Mouse (Mus musculus): ENCODE data around the gene Ifnar2. TPM values are rescaled to one million over a fixed set of nuclear protein-coding genes. Genes with fewer than 3 reads are reported as not detected.

Gene Ifnar2
- polyA plus RNA-seq, 1 experiment from 2014 or later, result 54.1 TPM

- ATAC-seq (ENCODE audit: insufficient read depth) (no peak), DNase-seq (peak; percentile 15)
- no peaks in the 10 kb centered on the region for H3K27me3 ChIP-seq (ENCODE audit: insufficient read depth, low read length)
- peaks cover 43% of the 10 kb centered on the region for H3K36me3 ChIP-seq (ENCODE audit: insufficient read depth)
- no peak overlapping the region for H3K27ac ChIP-seq (ENCODE audit: low read depth)
- WGBS, result 55% methylated on average over 12 of the region's 12 CpGs
- H3K4me3 ChIP-seq (ENCODE audit: low read depth, low read length), result no peak overlapping the region
- no peak for TF ChIP-seq CTCF (IDR thresholded peaks at IDR 0.05; ENCODE audit: low read depth)
- no peak overlapping the region for H3K9ac ChIP-seq
- no peaks in the 10 kb centered on the region for H3K4me1 ChIP-seq (ENCODE audit: insufficient read depth)
- H3K9me3 ChIP-seq (ENCODE audit: low read depth, low read length), result no peaks in the 10 kb centered on the region
- no peak overlapping the region for H3K4me2 ChIP-seq
Observed at GRCm38 (mm10) chr16:91413102-91413844, 40.7 kb downstream of the Ifnar2 start.

- Histone ChIP-seq H3K9me3 (ENCODE audit: low read depth, low read length) (no peaks in the 10 kb centered on the region), H3K27me3 (ENCODE audit: insufficient read depth, low read length) (no peaks in the 10 kb centered on the region), H3K9ac (no peak overlapping the region), H3K4me3 (ENCODE audit: low read depth, low read length) (no peak overlapping the region), H3K4me2 (no peak overlapping the region), H3K27ac (ENCODE audit: low read depth) (no peak overlapping the region), H3K4me1 (ENCODE audit: insufficient read depth) (no peaks in the 10 kb centered on the region), H3K36me3 (ENCODE audit: insufficient read depth) (peaks cover 56% of the 10 kb centered on the region)
- ATAC-seq (ENCODE audit: insufficient read depth), result no peak
- 80% methylated on average over 9 of the region's 9 CpGs for WGBS
- no peak for DNase-seq
- TF ChIP-seq CTCF (IDR thresholded peaks at IDR 0.05; ENCODE audit: low read depth), result no peak
Observed at GRCm38 (mm10) chr16:91415391-91416189, 43.0 kb downstream of the Ifnar2 start.

- 97% methylated on average over 6 of the region's 6 CpGs for WGBS
- no peaks in the 10 kb centered on the region for H3K9me3 ChIP-seq (ENCODE audit: low read depth, low read length)
- H3K36me3 ChIP-seq (ENCODE audit: insufficient read depth), result peaks cover 58% of the 10 kb centered on the region
- TF ChIP-seq CTCF (IDR thresholded peaks at IDR 0.05; ENCODE audit: low read depth), result no peak
- no peak overlapping the region for H3K4me3 ChIP-seq (ENCODE audit: low read depth, low read length)
- no peak overlapping the region for H3K27ac ChIP-seq (ENCODE audit: low read depth)
- H3K4me1 ChIP-seq (ENCODE audit: insufficient read depth), result no peaks in the 10 kb centered on the region
- ATAC-seq (ENCODE audit: insufficient read depth) (no peak), DNase-seq (no peak)
- H3K4me2 ChIP-seq, result no peak overlapping the region
- no peaks in the 10 kb centered on the region for H3K27me3 ChIP-seq (ENCODE audit: insufficient read depth, low read length)
- H3K9ac ChIP-seq, result no peak overlapping the region
Observed at GRCm38 (mm10) chr16:91416357-91416756, 43.8 kb downstream of the Ifnar2 start.

- no peak overlapping the region for H3K4me2 ChIP-seq
- no peaks in the 10 kb centered on the region for H3K4me1 ChIP-seq (ENCODE audit: insufficient read depth)
- no peak overlapping the region for H3K9ac ChIP-seq
- no peaks in the 10 kb centered on the region for H3K9me3 ChIP-seq (ENCODE audit: low read depth, low read length)
- no peak overlapping the region for H3K27ac ChIP-seq (ENCODE audit: low read depth)
- no peak for TF ChIP-seq CTCF (IDR thresholded peaks at IDR 0.05; ENCODE audit: low read depth)
- ATAC-seq (ENCODE audit: insufficient read depth), result no peak
- H3K36me3 ChIP-seq (ENCODE audit: insufficient read depth), result peaks cover 63% of the 10 kb centered on the region
- 56% methylated on average over 7 of the region's 7 CpGs for WGBS
- H3K27me3 ChIP-seq (ENCODE audit: insufficient read depth, low read length), result no peaks in the 10 kb centered on the region
- no peak for DNase-seq
- H3K4me3 ChIP-seq (ENCODE audit: low read depth, low read length), result no peak overlapping the region
Observed at GRCm38 (mm10) chr16:91416938-91417337, 44.4 kb downstream of the Ifnar2 start.

- DNase-seq (no peak), ATAC-seq (ENCODE audit: insufficient read depth) (no peak)
- Histone ChIP-seq H3K4me3 (ENCODE audit: low read depth, low read length) (no peak overlapping the region), H3K27me3 (ENCODE audit: insufficient read depth, low read length) (no peaks in the 10 kb centered on the region), H3K27ac (ENCODE audit: low read depth) (no peak overlapping the region), H3K9me3 (ENCODE audit: low read depth, low read length) (no peaks in the 10 kb centered on the region), H3K4me1 (ENCODE audit: insufficient read depth) (no peaks in the 10 kb centered on the region), H3K4me2 (no peak overlapping the region), H3K9ac (no peak overlapping the region), H3K36me3 (ENCODE audit: insufficient read depth) (peaks cover 61% of the 10 kb centered on the region)
- WGBS, result 73% methylated on average over 5 of the region's 5 CpGs
- no peak for TF ChIP-seq CTCF (IDR thresholded peaks at IDR 0.05; ENCODE audit: low read depth)
Observed at GRCm38 (mm10) chr16:91418531-91418930, 45.9 kb downstream of the Ifnar2 start.

GRCm38 (mm10) chr16:91425816-91426215 is 53.2 kb downstream of the Ifnar2 start:
- no peak for TF ChIP-seq CTCF (IDR thresholded peaks at IDR 0.05; ENCODE audit: low read depth)
- Histone ChIP-seq H3K4me1 (ENCODE audit: insufficient read depth) (no peaks in the 10 kb centered on the region), H3K4me2 (no peak overlapping the region), H3K36me3 (ENCODE audit: insufficient read depth) (peaks cover 43% of the 10 kb centered on the region), H3K27me3 (ENCODE audit: insufficient read depth, low read length) (no peaks in the 10 kb centered on the region), H3K9ac (no peak overlapping the region), H3K27ac (ENCODE audit: low read depth) (no peak overlapping the region), H3K9me3 (ENCODE audit: low read depth, low read length) (no peaks in the 10 kb centered on the region), H3K4me3 (ENCODE audit: low read depth, low read length) (no peak overlapping the region)
- WGBS, result 92% methylated on average over 6 of the region's 6 CpGs
- ATAC-seq (ENCODE audit: insufficient read depth) (no peak), DNase-seq (no peak)

GRCm38 (mm10) chr16:91426586-91426985 is 54.0 kb downstream of the Ifnar2 start:
- WGBS, result 76% methylated on average over 4 of the region's 4 CpGs
- Histone ChIP-seq H3K27me3 (ENCODE audit: insufficient read depth, low read length) (no peaks in the 10 kb centered on the region), H3K9me3 (ENCODE audit: low read depth, low read length) (no peaks in the 10 kb centered on the region), H3K36me3 (ENCODE audit: insufficient read depth) (peaks cover 39% of the 10 kb centered on the region), H3K4me2 (no peak overlapping the region), H3K9ac (no peak overlapping the region), H3K27ac (ENCODE audit: low read depth) (no peak overlapping the region), H3K4me3 (ENCODE audit: low read depth, low read length) (no peak overlapping the region), H3K4me1 (ENCODE audit: insufficient read depth) (no peaks in the 10 kb centered on the region)
- no peak for TF ChIP-seq CTCF (IDR thresholded peaks at IDR 0.05; ENCODE audit: low read depth)
- ATAC-seq (ENCODE audit: insufficient read depth), result no peak
- DNase-seq, result no peak
